Mouse (Mus musculus): ENCODE data around the gene Sapcd1.
A peak's percentile ranks its signal among the peaks of the same experiment; 100 is the strongest.

DNA sequence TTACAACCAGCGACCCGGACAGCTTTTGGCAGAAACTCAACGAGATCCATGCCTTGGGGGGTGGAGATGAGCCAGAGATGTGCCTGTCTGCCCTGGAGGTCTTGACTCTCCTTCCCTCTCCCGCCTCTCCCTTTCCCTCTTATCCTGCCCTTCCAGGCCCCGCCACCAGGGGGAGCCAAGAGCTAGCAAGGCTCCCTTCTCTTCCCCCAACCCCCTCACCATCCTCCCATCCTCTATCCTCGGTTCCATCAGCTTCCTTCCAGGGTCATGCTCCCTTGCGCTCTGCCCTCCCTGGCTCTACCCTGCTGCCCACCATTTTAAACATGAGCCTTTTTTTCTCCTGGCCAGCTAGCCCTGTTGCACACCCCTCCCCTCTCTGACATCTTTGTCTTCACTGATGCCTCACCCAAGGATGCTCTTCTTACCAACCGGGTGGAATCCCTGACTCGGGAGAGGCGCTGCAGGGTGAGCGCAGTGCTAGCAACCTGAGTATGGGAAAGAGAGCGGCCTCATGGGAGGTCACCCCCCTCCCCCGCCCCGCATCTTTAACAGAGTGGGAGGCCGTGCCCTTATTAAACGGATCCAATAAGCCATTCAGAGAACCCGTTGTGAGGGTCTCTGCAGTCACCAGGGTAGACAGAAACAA, 6.5 kb downstream of the Sapcd1 start:
- peak; percentile 95 for TF ChIP-seq CTCF (conservative IDR thresholded peaks at IDR 0.05; ENCODE audit: insufficient read depth, insufficient read length, low read depth, low read length)
- TF ChIP-seq POLR2A (IDR thresholded peaks at IDR 0.05; ENCODE audit: low read depth, low read length), result no peak

Measured in kidney, adult 2 months (tissue).